Mouse (Mus musculus) liver, postnatal 0 days (tissue): ENCODE measurements around the gene Sipa1l3.

Experiments used
- CTCF ChIP-seq: sonication (generic); IDR thresholded peaks from 2 replicates; pipeline ENCODE4 v1.5.1; 2016; ENCODE audit warnings: antibody characterized with exemption, low read depth
- EP300 ChIP-seq: IDR thresholded peaks from 2 replicates; pipeline ENCODE4 v1.6.1; 2016; ENCODE audit warnings: antibody characterized with exemption, low read depth, mild to moderate bottlenecking

GRCm38 (mm10) chr7:29541186-29541585 lies 22.7 kb upstream of the Sipa1l3 start:
- no peak for TF ChIP-seq EP300
- no peak for TF ChIP-seq CTCF
